Mouse (Mus musculus): ENCODE data around the gene Itsn1. TPM values are rescaled to one million over a fixed set of nuclear protein-coding genes. Genes with fewer than 3 reads are reported as not detected.

Gene Itsn1
- polyA plus RNA-seq, 1 experiment from 2014 or later = 18.1 TPM

DNA sequence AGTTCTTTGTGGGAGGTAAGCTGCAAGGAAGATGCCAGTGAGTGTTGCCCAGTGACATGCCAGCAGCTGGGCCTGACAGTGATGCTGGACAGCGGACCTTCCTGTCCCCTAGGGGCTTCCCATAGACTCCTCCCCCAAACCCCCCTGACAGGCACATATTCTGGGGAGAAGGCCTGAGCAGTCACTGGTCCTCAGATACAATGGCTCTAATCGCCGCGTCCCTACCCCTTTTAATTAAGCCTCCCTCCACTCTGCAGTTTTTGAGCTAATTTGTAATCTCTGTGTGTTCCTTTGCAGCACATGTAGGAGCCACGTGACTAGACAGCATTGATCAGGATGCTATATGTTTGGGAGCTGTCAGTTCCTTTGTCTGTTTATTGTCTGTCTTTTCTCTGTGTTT, 41.6 kb downstream of the Itsn1 start:
- no peaks in the 10 kb centered on the region for H3K27me3 ChIP-seq (ENCODE audit: control insufficient read depth, insufficient read depth, low read length)

DNA sequence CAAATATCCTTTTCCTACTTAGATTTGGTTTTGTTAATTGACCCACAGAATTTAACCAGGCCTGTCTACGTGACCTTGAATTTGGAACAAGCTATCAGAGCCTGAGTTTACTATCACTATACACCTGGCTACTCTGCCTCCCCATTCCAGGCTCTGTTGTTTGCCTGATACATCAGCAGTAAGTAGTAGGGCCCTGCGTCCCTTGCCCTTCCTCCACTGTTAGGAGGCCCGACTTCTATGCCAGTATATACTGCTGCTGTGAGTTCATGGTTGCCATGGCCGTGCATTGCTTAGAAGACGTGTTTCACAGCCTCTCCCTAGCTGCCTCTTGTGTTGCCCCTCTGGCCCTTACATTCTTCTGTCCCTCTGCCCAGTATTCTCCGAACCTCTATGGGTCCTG, 42.3 kb downstream of the Itsn1 start:
- Histone ChIP-seq H3K4me1 (ENCODE audit: control insufficient read depth, insufficient read depth, low read length) (peaks cover 34% of the 10 kb centered on the region), H3K9ac (ENCODE audit: low read length) (no peak overlapping the region), H3K27ac (ENCODE audit: low read length) (no peak overlapping the region), H3K36me3 (ENCODE audit: control insufficient read depth, insufficient read depth, low read length) (no peaks in the 10 kb centered on the region), H3K27me3 (ENCODE audit: control insufficient read depth, insufficient read depth, low read length) (no peaks in the 10 kb centered on the region), H3K4me2 (ENCODE audit: low read depth, low read length) (no peak overlapping the region), H3K4me3 (replicated peaks; ENCODE audit: low read length) (no peak overlapping the region), H3K9me3 (replicated peaks; ENCODE audit: control insufficient read depth, low read length) (no peaks in the 10 kb centered on the region)
- peak; percentile 47; the same call in 1 of the 2 replicates for ATAC-seq (ENCODE audit: insufficient read depth, low FRiP score)
- 72% methylated on average over 6 of the region's 6 CpGs for WGBS

More for the DNA sequence above, 41.6 kb downstream of the Itsn1 start:
- Histone ChIP-seq H3K36me3 (ENCODE audit: control insufficient read depth, insufficient read depth, low read length) (no peaks in the 10 kb centered on the region), H3K9me3 (replicated peaks; ENCODE audit: control insufficient read depth, low read length) (no peaks in the 10 kb centered on the region), H3K9ac (ENCODE audit: low read length) (no peak overlapping the region), H3K4me1 (ENCODE audit: control insufficient read depth, insufficient read depth, low read length) (peaks cover 38% of the 10 kb centered on the region), H3K4me2 (ENCODE audit: low read depth, low read length) (no peak overlapping the region), H3K27ac (ENCODE audit: low read length) (no peak overlapping the region), H3K4me3 (replicated peaks; ENCODE audit: low read length) (no peak overlapping the region)
- ATAC-seq (ENCODE audit: insufficient read depth, low FRiP score) = no peak
- WGBS = 52% methylated on average over 5 of the region's 5 CpGs

DNA sequence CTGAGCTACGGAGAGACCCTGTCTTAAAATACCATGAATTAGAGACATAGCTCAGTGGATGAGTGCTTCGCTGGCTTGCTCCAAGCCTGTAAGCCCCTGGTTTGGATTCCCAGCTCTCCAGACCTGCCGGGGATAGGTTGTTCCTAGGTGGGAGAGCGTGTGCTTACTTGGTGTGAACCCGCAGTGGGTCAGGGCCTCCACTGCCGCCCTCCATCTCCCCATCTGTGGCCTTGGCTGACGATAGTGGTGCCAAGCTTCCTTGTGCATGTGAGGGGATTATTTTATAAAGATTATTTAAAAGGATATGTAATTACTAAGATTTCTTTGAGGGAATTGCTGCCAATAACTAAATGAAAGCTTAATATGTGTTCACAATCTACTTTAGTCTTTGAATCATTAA, 43.5 kb downstream of the Itsn1 start:
- no peak for ATAC-seq (ENCODE audit: insufficient read depth, low FRiP score)
- H3K4me3 ChIP-seq (replicated peaks; ENCODE audit: low read length) = no peak overlapping the region
- WGBS = 76% methylated on average over 7 of the region's 7 CpGs
- H3K4me1 ChIP-seq (ENCODE audit: control insufficient read depth, insufficient read depth, low read length) = peaks cover 22% of the 10 kb centered on the region
- H3K4me2 ChIP-seq (ENCODE audit: low read depth, low read length) = no peak overlapping the region
- H3K9ac ChIP-seq (ENCODE audit: low read length) = no peak overlapping the region
- H3K9me3 ChIP-seq (replicated peaks; ENCODE audit: control insufficient read depth, low read length) = no peaks in the 10 kb centered on the region
- H3K36me3 ChIP-seq (ENCODE audit: control insufficient read depth, insufficient read depth, low read length) = no peaks in the 10 kb centered on the region
- no peaks in the 10 kb centered on the region for H3K27me3 ChIP-seq (ENCODE audit: control insufficient read depth, insufficient read depth, low read length)
- H3K27ac ChIP-seq (ENCODE audit: low read length) = no peak overlapping the region

DNA sequence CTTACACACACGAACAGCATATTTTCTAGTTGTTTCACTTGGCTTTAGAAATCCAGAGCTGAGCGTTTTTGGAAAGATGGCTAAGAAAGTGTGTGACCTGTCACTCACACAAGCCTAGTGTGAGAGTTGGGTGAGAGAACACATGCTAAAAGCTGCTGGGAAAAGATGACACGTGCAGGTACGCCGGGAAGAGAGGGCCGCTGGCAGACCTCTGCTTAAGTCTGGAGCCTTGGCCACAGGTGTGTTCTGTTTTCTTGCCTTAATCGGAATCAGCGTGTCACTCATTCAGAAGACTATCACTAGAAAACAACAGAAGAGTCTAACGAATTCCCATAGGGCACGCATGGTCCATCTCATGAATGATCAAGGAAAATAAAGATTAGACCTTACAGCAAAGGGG, 50.5 kb downstream of the Itsn1 start:
- WGBS = 74% methylated on average over 10 of the region's 10 CpGs

DNA sequence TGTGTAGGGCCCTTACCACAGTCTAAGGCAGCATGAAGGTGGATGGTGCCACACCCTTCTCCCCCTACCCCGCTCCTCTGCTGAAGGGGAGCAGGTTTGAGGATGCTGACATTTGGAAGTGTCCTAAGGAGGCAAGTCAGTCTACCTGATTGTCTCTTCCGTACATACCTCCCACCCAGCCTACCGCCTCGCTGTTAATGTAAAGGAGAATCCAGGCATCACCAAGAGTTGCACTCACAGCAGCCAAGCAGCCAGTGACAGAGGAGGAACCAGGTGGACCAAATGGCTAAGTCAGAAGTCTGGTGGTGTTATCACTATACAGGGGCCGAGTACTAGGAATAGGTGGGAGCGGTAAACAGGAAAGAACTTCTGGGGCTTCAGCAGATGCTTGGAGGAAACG, 51.1 kb downstream of the Itsn1 start:
- Histone ChIP-seq H3K27me3 (ENCODE audit: control insufficient read depth, insufficient read depth, low read length) (no peaks in the 10 kb centered on the region), H3K9me3 (replicated peaks; ENCODE audit: control insufficient read depth, low read length) (no peaks in the 10 kb centered on the region), H3K27ac (ENCODE audit: low read length) (no peak overlapping the region), H3K9ac (ENCODE audit: low read length) (no peak overlapping the region), H3K4me1 (ENCODE audit: control insufficient read depth, insufficient read depth, low read length) (no peaks in the 10 kb centered on the region), H3K4me3 (replicated peaks; ENCODE audit: low read length) (no peak overlapping the region), H3K36me3 (ENCODE audit: control insufficient read depth, insufficient read depth, low read length) (no peaks in the 10 kb centered on the region), H3K4me2 (ENCODE audit: low read depth, low read length) (no peak overlapping the region)
- ATAC-seq (ENCODE audit: insufficient read depth, low FRiP score) = no peak
- 82% methylated on average over 7 of the region's 7 CpGs for WGBS

More for the DNA sequence above, 50.5 kb downstream of the Itsn1 start:
- ATAC-seq (ENCODE audit: insufficient read depth, low FRiP score) = no peak
- Histone ChIP-seq H3K4me1 (ENCODE audit: control insufficient read depth, insufficient read depth, low read length) (no peaks in the 10 kb centered on the region), H3K4me2 (ENCODE audit: low read depth, low read length) (no peak overlapping the region), H3K27me3 (ENCODE audit: control insufficient read depth, insufficient read depth, low read length) (no peaks in the 10 kb centered on the region), H3K27ac (ENCODE audit: low read length) (no peak overlapping the region), H3K9ac (ENCODE audit: low read length) (no peak overlapping the region), H3K9me3 (replicated peaks; ENCODE audit: control insufficient read depth, low read length) (no peaks in the 10 kb centered on the region), H3K4me3 (replicated peaks; ENCODE audit: low read length) (no peak overlapping the region), H3K36me3 (ENCODE audit: control insufficient read depth, insufficient read depth, low read length) (no peaks in the 10 kb centered on the region)

DNA sequence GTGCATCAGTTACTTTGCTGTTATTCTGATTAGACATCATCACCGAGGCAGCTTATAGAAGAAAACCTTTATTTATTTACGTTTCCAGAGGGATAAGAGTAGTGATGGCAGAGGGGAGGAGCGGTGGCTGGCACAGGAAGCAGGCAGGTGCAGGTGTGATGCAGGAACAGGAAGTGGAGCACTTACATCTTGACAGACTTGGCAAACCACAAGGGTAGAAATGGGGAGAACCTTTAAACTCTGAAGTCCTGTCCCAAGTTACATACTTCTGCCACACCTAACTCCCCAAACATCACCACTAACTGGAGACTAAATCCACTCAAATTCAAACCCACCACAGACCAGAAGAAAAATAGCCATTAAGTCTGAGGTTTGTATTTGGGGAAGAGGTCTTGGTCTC, 51.7 kb downstream of the Itsn1 start:
- Histone ChIP-seq H3K4me1 (ENCODE audit: control insufficient read depth, insufficient read depth, low read length) (no peaks in the 10 kb centered on the region), H3K36me3 (ENCODE audit: control insufficient read depth, insufficient read depth, low read length) (no peaks in the 10 kb centered on the region), H3K27me3 (ENCODE audit: control insufficient read depth, insufficient read depth, low read length) (no peaks in the 10 kb centered on the region), H3K9me3 (replicated peaks; ENCODE audit: control insufficient read depth, low read length) (no peaks in the 10 kb centered on the region), H3K27ac (ENCODE audit: low read length) (no peak overlapping the region), H3K4me3 (replicated peaks; ENCODE audit: low read length) (no peak overlapping the region), H3K9ac (ENCODE audit: low read length) (no peak overlapping the region), H3K4me2 (ENCODE audit: low read depth, low read length) (no peak overlapping the region)
- WGBS = 68% methylated on average over 3 of the region's 3 CpGs
- ATAC-seq (ENCODE audit: insufficient read depth, low FRiP score) = no peak

DNA sequence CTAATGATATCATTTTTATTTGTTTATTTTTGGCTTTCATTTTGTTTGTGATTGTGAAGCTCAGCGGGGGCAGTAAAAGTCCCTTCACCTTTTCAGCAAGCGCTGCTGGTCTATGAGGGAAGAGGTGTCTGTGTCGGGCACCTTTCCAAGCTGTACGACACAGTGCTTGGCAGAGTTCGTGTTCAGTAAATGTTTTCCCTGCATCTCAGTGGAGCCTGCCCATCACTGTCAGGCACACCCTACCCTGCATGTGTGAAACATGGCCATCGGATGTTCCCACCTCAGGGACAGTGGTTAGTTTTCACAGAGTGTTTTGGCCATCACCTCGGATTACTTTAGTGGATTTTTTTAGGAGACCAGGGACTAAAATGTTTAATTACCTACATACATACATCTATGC, 54.1 kb downstream of the Itsn1 start:
- 81% methylated on average over 7 of the region's 7 CpGs for WGBS
- no peak for ATAC-seq (ENCODE audit: insufficient read depth, low FRiP score)
- H3K9ac ChIP-seq (ENCODE audit: low read length) = no peak overlapping the region
- H3K4me2 ChIP-seq (ENCODE audit: low read depth, low read length) = no peak overlapping the region
- no peak overlapping the region for H3K27ac ChIP-seq (ENCODE audit: low read length)
- no peaks in the 10 kb centered on the region for H3K27me3 ChIP-seq (ENCODE audit: control insufficient read depth, insufficient read depth, low read length)
- H3K36me3 ChIP-seq (ENCODE audit: control insufficient read depth, insufficient read depth, low read length) = no peaks in the 10 kb centered on the region
- H3K4me1 ChIP-seq (ENCODE audit: control insufficient read depth, insufficient read depth, low read length) = no peaks in the 10 kb centered on the region
- H3K9me3 ChIP-seq (replicated peaks; ENCODE audit: control insufficient read depth, low read length) = no peaks in the 10 kb centered on the region
- H3K4me3 ChIP-seq (replicated peaks; ENCODE audit: low read length) = no peak overlapping the region

DNA sequence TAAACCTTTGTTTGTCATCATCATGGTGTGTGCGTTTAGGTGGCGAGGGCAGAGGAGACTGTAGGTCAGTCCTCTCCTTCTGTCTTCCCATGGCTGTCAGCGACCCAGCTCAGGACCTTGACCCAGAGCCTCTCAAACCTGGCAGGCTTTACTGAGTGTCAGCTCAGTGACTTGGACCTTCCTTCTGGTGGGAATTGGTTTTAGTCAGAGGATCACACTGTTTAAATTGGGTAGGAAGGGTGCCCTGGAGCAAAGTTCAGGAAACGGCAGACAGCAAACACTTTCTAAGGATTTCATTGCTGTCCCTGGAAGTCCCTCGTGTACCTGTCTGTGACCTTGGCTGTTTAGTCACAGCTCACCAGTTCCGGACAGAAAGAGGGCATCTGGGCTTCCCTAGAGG, 55.2 kb downstream of the Itsn1 start:
- ATAC-seq (ENCODE audit: insufficient read depth, low FRiP score) = no peak
- no peak overlapping the region for H3K4me2 ChIP-seq (ENCODE audit: low read depth, low read length)
- H3K4me3 ChIP-seq (replicated peaks; ENCODE audit: low read length) = no peak overlapping the region
- no peaks in the 10 kb centered on the region for H3K9me3 ChIP-seq (replicated peaks; ENCODE audit: control insufficient read depth, low read length)
- no peaks in the 10 kb centered on the region for H3K36me3 ChIP-seq (ENCODE audit: control insufficient read depth, insufficient read depth, low read length)
- H3K27ac ChIP-seq (ENCODE audit: low read length) = no peak overlapping the region
- WGBS = 74% methylated on average over 6 of the region's 6 CpGs
- no peaks in the 10 kb centered on the region for H3K27me3 ChIP-seq (ENCODE audit: control insufficient read depth, insufficient read depth, low read length)
- no peaks in the 10 kb centered on the region for H3K4me1 ChIP-seq (ENCODE audit: control insufficient read depth, insufficient read depth, low read length)
- no peak overlapping the region for H3K9ac ChIP-seq (ENCODE audit: low read length)

DNA sequence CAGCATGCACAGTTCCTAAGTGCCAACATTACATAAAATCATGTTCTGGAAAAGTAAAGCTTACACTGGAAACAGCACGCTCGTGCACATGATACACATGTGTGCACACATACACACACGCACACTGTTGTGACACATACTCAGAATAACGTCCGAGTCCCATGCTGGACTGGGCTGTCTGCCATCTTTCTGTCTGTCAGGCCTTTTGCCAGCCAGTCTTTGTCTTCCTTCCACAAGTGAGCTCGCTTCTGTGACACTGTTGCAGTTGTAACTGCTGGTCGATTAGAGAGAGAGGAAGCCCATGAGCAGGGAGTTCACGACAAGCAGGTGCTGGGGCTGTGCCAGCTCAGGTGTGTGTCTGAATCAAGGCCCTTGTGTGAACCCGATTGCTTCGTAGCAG, 57.3 kb downstream of the Itsn1 start:
- no peaks in the 10 kb centered on the region for H3K9me3 ChIP-seq (replicated peaks; ENCODE audit: control insufficient read depth, low read length)
- H3K27ac ChIP-seq (ENCODE audit: low read length) = no peak overlapping the region
- no peak overlapping the region for H3K4me3 ChIP-seq (replicated peaks; ENCODE audit: low read length)
- 0 out of 2 replicates have a peak, but pooled peaks have one; percentile 15 for ATAC-seq (ENCODE audit: insufficient read depth, low FRiP score)
- no peaks in the 10 kb centered on the region for H3K36me3 ChIP-seq (ENCODE audit: control insufficient read depth, insufficient read depth, low read length)
- H3K27me3 ChIP-seq (ENCODE audit: control insufficient read depth, insufficient read depth, low read length) = no peaks in the 10 kb centered on the region
- WGBS = 66% methylated on average over 10 of the region's 10 CpGs
- H3K4me1 ChIP-seq (ENCODE audit: control insufficient read depth, insufficient read depth, low read length) = no peaks in the 10 kb centered on the region
- no peak overlapping the region for H3K9ac ChIP-seq (ENCODE audit: low read length)
- H3K4me2 ChIP-seq (ENCODE audit: low read depth, low read length) = no peak overlapping the region

DNA sequence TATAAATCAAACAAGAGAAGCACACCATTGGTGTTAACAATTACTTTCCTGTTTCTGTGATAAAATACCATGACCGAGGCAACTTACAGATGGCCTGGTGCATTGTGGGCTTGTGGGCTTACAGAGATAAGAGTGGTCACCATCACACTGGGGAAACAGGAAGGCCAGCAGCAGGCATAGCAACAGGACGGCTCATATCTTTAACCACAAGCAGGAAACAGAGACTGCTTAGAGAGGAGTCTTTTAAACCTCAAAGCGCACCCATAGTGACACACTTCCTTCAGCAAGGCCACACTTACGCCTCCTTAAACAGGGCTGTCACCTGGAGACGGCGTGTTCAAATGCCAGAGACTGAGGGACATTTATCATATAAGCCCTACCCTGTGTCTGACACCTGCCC, 60.6 kb downstream of the Itsn1 start:
- no peaks in the 10 kb centered on the region for H3K4me1 ChIP-seq (ENCODE audit: control insufficient read depth, insufficient read depth, low read length)

More for the DNA sequence above, 60.6 kb downstream of the Itsn1 start:
- ATAC-seq (ENCODE audit: insufficient read depth, low FRiP score) = peak; percentile 75; the same call in 1 of the 2 replicates
- Histone ChIP-seq H3K27ac (ENCODE audit: low read length) (no peak overlapping the region), H3K36me3 (ENCODE audit: control insufficient read depth, insufficient read depth, low read length) (no peaks in the 10 kb centered on the region), H3K4me3 (replicated peaks; ENCODE audit: low read length) (no peak overlapping the region), H3K27me3 (ENCODE audit: control insufficient read depth, insufficient read depth, low read length) (no peaks in the 10 kb centered on the region), H3K4me2 (ENCODE audit: low read depth, low read length) (no peak overlapping the region), H3K9ac (ENCODE audit: low read length) (no peak overlapping the region), H3K9me3 (replicated peaks; ENCODE audit: control insufficient read depth, low read length) (no peaks in the 10 kb centered on the region)
- WGBS = 46% methylated on average over 6 of the region's 6 CpGs
